Mouse (Mus musculus) hematopoietic stem cell, adult 5-6 weeks (primary cell): ENCODE data around the gene Nhsl1. TPM values are rescaled to one million over a fixed set of nuclear protein-coding genes. Genes with fewer than 3 reads are reported as not detected.

Experiments used
- total RNA-seq: library from RNA; stranded (forward); fragments of 172-1452, 232-1000 nt; gene quantifications from 2 replicates; pipeline ENCODE4 v1.2.3, GENCODE M21; 2017

The Nhsl1 gene
- total RNA-seq, 1 experiment from 2014 or later, result 2.6 TPM

Other genes with a start within 250 kb of the Nhsl1 start
- gene Ect2l, start 108.1 kb upstream of the Nhsl1 start, total RNA-seq, result 0.88 TPM in 1 of 2 replicates, not detected in the other
- 16.9 and 20.1 TPM in 2 replicates for gene Ccdc28a, start 84.0 kb upstream of the Nhsl1 start, total RNA-seq
- gene Hebp2, start 227.1 kb downstream of the Nhsl1 start, total RNA-seq, result not detected in 2 replicates